In genomic region chr15:96283920-96284431, GRCm38 (mm10) we compare ENCODE assay signal across 8 mouse cellular contexts. TPM values are rescaled to one million over a fixed set of nuclear protein-coding genes. Genes with fewer than 3 reads are reported as not detected.
A peak's percentile ranks its signal among the peaks of the same experiment; 100 is the strongest.
DNase-seq lines count a peak whose midpoint lies in the region; ATAC-seq lines count a peak whose summit lies in the region.

No protein-coding gene starts in this region.

- no peaks in the 10 kb centered on the region for H3K27me3 ChIP-seq in forebrain, embryonic 14.5 days (replicated peaks; ENCODE audit: control insufficient read depth, insufficient read depth, low read length)
- no peaks in the 10 kb centered on the region for H3K27me3 ChIP-seq in hindbrain, embryonic 14.5 days (ENCODE audit: control insufficient read depth, insufficient read depth, low read length)

- intact Hi-C loops in left cerebral cortex, postnatal 36 days (cut with DNase I): loop anchor here (2.0 to 10.0 kb wide), 5 partner anchors 149 to 559 kb away; partner anchors contain the start of gene Ano6

- H3K27ac ChIP-seq in forebrain, embryonic 14.5 days (ENCODE audit: low read depth, low read length): peak overlapping the region; percentile 100
- peak overlapping the region; percentile 100 for H3K27ac ChIP-seq in hindbrain, embryonic 14.5 days

- no peaks in the 10 kb centered on the region for H3K9me3 ChIP-seq in forebrain, embryonic 14.5 days (replicated peaks; ENCODE audit: control insufficient read depth, low read length)
- 0 out of 2 replicates have a peak, but pooled peaks cover 4% of the 10 kb centered on the region for H3K9me3 ChIP-seq in hindbrain, embryonic 14.5 days (ENCODE audit: control insufficient read depth, low read length)

- DNase-seq in frontal cortex, postnatal 36 days (ENCODE audit: low spot score in 2 of 2): peak; percentile 26 to 40
- peak; percentile 51 for DNase-seq in cerebellum, adult 11-12 months
- peak; percentile 78 for DNase-seq in forebrain, embryonic 14.5 days (ENCODE audit: low spot score)
- peak; percentile 72 for DNase-seq in hindbrain, embryonic 14.5 days (ENCODE audit: low spot score)
- DNase-seq in left cerebral cortex, postnatal 36 days (ENCODE audit: low spot score in 2 of 2): peak; percentile 12 to 22
- peak; percentile 53 for DNase-seq in mesoderm, embryonic 11.5 days (ENCODE audit: low read depth, low spot score)
- DNase-seq in spleen, postnatal 36 days (ENCODE audit: low spot score in 2 of 2): peak; percentile 43 to 62

- peak overlapping the region; percentile 94 for H3K4me3 ChIP-seq in forebrain, embryonic 14.5 days (ENCODE audit: low read depth, low read length)
- H3K4me3 ChIP-seq in hindbrain, embryonic 14.5 days (replicated peaks; ENCODE audit: low read length): peak overlapping the region; percentile 96

- H3K4me2 ChIP-seq in forebrain, embryonic 14.5 days (ENCODE audit: low read length): peak overlapping the region; percentile 83
- H3K4me2 ChIP-seq in hindbrain, embryonic 14.5 days (replicated peaks): peak overlapping the region; percentile 94

- 3% methylated on average over 11 of the region's 11 CpGs for WGBS in forebrain, embryonic 14.5 days
- 1% methylated on average over 11 of the region's 11 CpGs for WGBS in hindbrain, embryonic 14.5 days

- ATAC-seq in frontal cortex, adult (ENCODE audit: low TSS enrichment): no peak
- ATAC-seq in forebrain, embryonic 14.5 days: no peak
- ATAC-seq in hindbrain, embryonic 14.5 days (ENCODE audit: low FRiP score): no peak

- H3K9ac ChIP-seq in forebrain, embryonic 14.5 days (ENCODE audit: low read length): peak overlapping the region; percentile 99
- peak overlapping the region; percentile 100 for H3K9ac ChIP-seq in hindbrain, embryonic 14.5 days

- H3K4me1 ChIP-seq in forebrain, embryonic 14.5 days (ENCODE audit: control insufficient read depth, insufficient read depth, low read length): peaks cover 23% of the 10 kb centered on the region
- H3K4me1 ChIP-seq in hindbrain, embryonic 14.5 days (replicated peaks; ENCODE audit: control insufficient read depth, insufficient read depth, low read length): peaks cover 31% of the 10 kb centered on the region

- H3K36me3 ChIP-seq in forebrain, embryonic 14.5 days (ENCODE audit: control insufficient read depth, insufficient read depth, low read length): peaks cover 8% of the 10 kb centered on the region; the same call in 1 of the 2 replicates
- peaks cover 16% of the 10 kb centered on the region for H3K36me3 ChIP-seq in hindbrain, embryonic 14.5 days (replicated peaks; ENCODE audit: control insufficient read depth, insufficient read depth)

RNA-seq across cellular contexts. Expression of gene Arid2, which starts 3.3 kb away (rescaled TPM):
- polyA plus RNA-seq in forebrain, embryonic 14.5 days (2014; fragmentation: Nextera tagmentation; extraction: Ambion mirVana): 24.4 and 27.7 TPM in 2 replicates
- 23.2 and 23.7 TPM in 2 replicates for polyA plus RNA-seq in hindbrain, embryonic 14.5 days (2014; fragmentation: Nextera tagmentation; extraction: Ambion mirVana)
- total RNA-seq in left cerebral cortex, postnatal 36 days (2021): 10 to 100 TPM; 32.0 to 38.6 TPM

Comparison
In these comparisons a context has a peak if more than half of its experiments do, and no peak if none do; other contexts are left out.
1. DNase-seq: peak in every context shown above with its lines; median percentile 78 in forebrain, embryonic 14.5 days; 72 in hindbrain, embryonic 14.5 days; 53 in mesoderm, embryonic 11.5 days; 52 in spleen, postnatal 36 days; 51 in cerebellum, adult 11-12 months; 33 in frontal cortex, postnatal 36 days; 17 in left cerebral cortex, postnatal 36 days.